Mouse (Mus musculus) layer of hippocampus, adult 11-12 months (tissue): ENCODE data around the gene Tnfsf13.
"Not testable (repeated sequence)": the region's sequence is repeated elsewhere in the genome, so short reads cannot be mapped to it uniquely, and the experiment has no call there.

ENCODE experiments used
- DNase-seq: peaks from one replicate; pipeline ENCODE4 v3.0.0; 2022; ENCODE audit warnings: low spot score

Tnfsf13 gene

DNA sequence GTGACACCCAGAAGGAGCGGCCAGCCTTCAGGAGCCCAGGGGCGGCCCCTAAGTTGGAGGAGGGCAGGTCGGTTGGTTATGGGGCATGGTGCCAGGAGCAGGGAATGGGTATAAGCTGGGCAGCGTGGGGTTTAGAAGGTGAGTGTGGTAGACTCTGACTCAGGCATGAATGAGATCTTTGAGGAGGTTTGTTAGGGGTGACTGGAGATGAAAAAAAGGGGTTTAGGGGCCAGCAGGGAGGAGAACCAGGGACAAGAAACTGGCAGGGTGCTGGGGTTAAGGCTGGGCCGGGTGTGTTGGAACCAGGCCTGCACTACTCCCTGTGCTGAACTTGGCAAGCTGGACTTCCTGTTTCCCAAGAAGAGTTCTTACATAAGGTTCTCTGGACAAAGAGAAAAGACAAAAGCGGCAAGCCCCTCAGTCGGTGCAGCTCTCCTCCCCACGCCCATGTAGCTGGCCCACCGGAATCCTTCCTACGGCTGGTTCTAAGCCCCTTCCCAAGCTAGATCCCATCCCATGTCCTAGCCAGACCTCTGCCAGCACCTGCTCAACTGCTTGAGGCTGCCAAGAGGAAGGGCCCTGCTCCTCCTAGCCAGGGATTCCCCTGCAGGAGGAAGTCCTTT, at the start of gene Tnfsf13:
Gene Tnfsf13, minus strand, starts transcription at position 259 of the 623 bp plus-strand sequence.
- DNase-seq, result peak; percentile 74

- not testable (repeated sequence) for DNase-seq
Observed at GRCm38 (mm10) chr11:69731408-69731807, 45.8 kb upstream of the Tnfsf13 start.

- DNase-seq, result peak; percentile 42
Observed at GRCm38 (mm10) chr11:69729063-69729462, 43.5 kb upstream of the Tnfsf13 start.

- no peak for DNase-seq
Observed at GRCm38 (mm10) chr11:69725951-69726350, 40.4 kb upstream of the Tnfsf13 start.

DNA sequence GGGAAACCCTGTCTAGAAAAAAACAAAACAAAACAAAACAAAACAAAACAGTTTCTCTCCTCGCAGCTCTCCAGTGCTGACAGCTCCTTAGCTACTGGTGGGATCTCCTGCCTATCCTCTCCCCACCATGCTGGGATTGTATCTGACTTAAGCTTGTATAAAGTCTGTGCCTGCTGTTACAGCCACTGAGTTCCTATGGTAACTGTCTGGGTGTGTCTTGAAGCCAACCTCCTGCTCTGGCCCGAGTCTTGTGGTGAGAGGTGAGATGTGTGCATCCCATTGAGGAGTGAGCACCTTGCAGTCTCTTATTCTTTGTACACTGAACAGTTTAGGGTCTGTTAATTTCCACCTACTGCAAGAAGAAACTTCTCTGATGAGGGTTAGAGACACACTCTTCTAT, 37.5 kb upstream of the Tnfsf13 start:
- no peak for DNase-seq

GRCm38 (mm10) chr11:69720852-69721251, 35.3 kb upstream of the Tnfsf13 start:
- no peak for DNase-seq

DNA sequence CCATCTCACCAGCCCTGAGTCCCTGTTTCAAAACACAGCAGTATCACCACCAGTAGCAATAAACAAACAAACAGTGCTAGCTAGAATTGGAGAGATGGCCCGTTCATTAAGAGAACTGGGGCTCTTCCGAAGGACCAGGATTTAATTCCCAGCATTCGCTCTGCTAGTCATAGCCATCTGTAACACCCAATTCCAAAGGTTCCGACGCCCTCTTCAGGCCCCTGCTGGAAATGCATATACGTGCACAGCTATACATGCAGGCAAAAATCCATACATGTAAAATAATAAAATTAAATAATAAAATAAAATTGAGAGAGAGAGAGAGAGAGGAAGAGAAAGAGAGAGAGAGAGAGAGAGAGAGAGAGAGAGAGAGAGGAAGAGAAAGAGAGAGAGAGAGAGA, 33.8 kb upstream of the Tnfsf13 start:
- DNase-seq, result no peak

GRCm38 (mm10) chr11:69718661-69719060, 33.1 kb upstream of the Tnfsf13 start:
- DNase-seq, result no peak

GRCm38 (mm10) chr11:69716953-69717352, 31.4 kb upstream of the Tnfsf13 start:
- no peak for DNase-seq

DNA sequence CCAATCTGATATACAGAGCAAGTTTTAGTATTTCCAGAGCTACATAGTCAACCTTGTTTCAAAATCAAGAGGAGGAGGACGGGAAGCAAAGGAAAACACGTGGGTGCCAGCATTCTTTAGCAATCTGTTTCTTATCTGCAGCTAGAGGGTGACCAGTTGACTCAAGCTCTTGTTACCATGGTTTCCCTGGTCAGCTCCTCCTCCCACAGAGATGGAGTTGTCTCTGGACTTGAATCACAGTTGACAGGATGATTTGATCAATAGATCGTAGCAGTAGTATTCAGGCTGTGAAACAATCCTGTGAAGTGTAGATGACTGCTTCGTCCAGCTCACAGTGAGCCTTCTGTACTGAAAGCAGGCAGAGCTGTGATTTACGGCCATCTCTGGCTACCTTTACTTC, 30.3 kb upstream of the Tnfsf13 start:
- no peak for DNase-seq

GRCm38 (mm10) chr11:69715482-69715881, 29.9 kb upstream of the Tnfsf13 start:
- DNase-seq, result no peak

GRCm38 (mm10) chr11:69714636-69715329, 29.2 kb upstream of the Tnfsf13 start:
- DNase-seq, result no peak

- no peak for DNase-seq
Observed at GRCm38 (mm10) chr11:69712954-69713672, 27.5 kb upstream of the Tnfsf13 start.

GRCm38 (mm10) chr11:69711082-69711481, 25.5 kb upstream of the Tnfsf13 start:
- no peak for DNase-seq

GRCm38 (mm10) chr11:69710470-69710869, 24.9 kb upstream of the Tnfsf13 start:
- DNase-seq, result no peak

GRCm38 (mm10) chr11:69709554-69710446, 24.2 kb upstream of the Tnfsf13 start:
- peak; percentile 29 for DNase-seq

- no peak for DNase-seq
Observed at GRCm38 (mm10) chr11:69708614-69709265, 23.2 kb upstream of the Tnfsf13 start.

DNA sequence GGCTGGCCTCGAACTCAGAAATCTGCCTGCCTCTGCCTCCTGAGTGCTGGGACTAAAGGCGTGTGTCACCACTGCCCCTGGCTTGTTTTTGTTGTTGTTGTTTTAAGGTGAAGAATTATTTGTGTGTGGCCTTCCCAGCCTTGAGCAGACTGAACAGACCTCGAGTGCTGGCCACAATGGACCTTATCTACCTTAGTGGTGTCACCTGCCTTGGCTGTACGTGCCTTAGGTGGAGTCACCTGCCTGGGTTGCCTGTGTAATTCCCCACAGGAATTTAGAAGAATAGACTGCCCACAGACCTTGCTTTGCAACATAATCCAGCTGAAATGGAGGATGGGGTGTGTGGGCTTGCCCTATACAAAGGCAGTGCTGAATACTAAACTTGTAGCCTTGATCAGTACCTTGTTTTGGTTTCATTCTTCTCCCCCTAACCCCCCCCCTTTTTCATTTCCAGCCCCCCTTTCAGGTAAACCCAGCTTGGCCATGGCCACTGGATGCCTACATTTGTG, 22.3 kb upstream of the Tnfsf13 start:
- DNase-seq, result no peak

DNA sequence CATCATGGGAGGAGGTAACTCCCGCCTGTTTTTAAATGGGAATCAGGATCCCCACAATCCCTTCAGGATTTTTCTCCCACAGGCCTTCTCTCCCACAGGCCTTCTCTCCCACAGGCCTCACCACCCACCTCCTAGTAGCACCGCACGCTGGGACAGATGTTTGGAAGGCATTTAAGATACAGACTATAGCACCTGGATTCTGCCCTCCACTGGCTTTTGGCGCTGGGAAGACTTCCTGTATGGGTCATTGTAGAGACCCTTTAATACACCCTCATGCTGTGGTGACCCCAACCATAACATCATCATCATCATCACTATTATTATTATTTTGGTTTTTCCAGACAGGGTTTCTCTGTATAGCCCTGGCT, 21.9 kb upstream of the Tnfsf13 start:
- DNase-seq, result no peak

GRCm38 (mm10) chr11:69706775-69707479, 21.3 kb upstream of the Tnfsf13 start:
- peak; percentile 28 for DNase-seq

- DNase-seq, result no peak
Observed at GRCm38 (mm10) chr11:69704613-69705010, 19.0 kb upstream of the Tnfsf13 start.
